In genomic region chr3:122624591-122624990, GRCm38 (mm10) we compare ENCODE assay signal across 10 mouse cellular contexts. TPM values are rescaled to one million over a fixed set of nuclear protein-coding genes. Genes with fewer than 3 reads are reported as not detected.
DNase-seq lines count a peak whose midpoint lies in the region; ATAC-seq and TF ChIP-seq lines count a peak whose summit lies in the region.
"Had no signal": no experiment of that assay in that cellular context is flagged by ENCODE, and none has a peak within 500 bp of the region (broad histone marks: within the 10 kb centered on the region; RNA-seq: fewer than 3 reads in every experiment).

No protein-coding gene starts in this region.

- H3K4me1 ChIP-seq in kidney, embryonic 14.5 days (ENCODE audit: control insufficient read depth, insufficient read depth, low read length): peaks cover 9% of the 10 kb centered on the region; the same call in 1 of the 2 replicates
- peaks cover 30% of the 10 kb centered on the region for H3K4me1 ChIP-seq in kidney, adult 2 months (ENCODE audit: control insufficient read depth, insufficient read depth, low read length)
- peaks cover 8% of the 10 kb centered on the region; the same call in 1 of the 2 replicates for H3K4me1 ChIP-seq in lung, embryonic 16.5 days (replicated peaks; ENCODE audit: control insufficient read depth, insufficient read depth, low read length)

- H3K27me3 ChIP-seq in kidney, embryonic 14.5 days (ENCODE audit: control insufficient read depth, insufficient read depth, low read length): no peaks in the 10 kb centered on the region
- H3K27me3 ChIP-seq in kidney, adult 2 months (replicated peaks; ENCODE audit: control insufficient read depth, insufficient read depth, low read length): no peaks in the 10 kb centered on the region
- H3K27me3 ChIP-seq in lung, embryonic 16.5 days (ENCODE audit: control insufficient read depth, insufficient read depth, low read depth, low read length): no peaks in the 10 kb centered on the region
- H3K27me3 ChIP-seq: neural tube, embryonic 13.5 days had no signal

- WGBS in kidney, embryonic 14.5 days: 60% methylated on average over 6 of the region's 6 CpGs
- WGBS in kidney, adult 2 months: 12% methylated on average over 6 of the region's 6 CpGs
- WGBS in lung, embryonic 16.5 days: 24% methylated on average over 6 of the region's 6 CpGs

- H3K4me2 ChIP-seq in kidney, embryonic 14.5 days (replicated peaks; ENCODE audit: low read depth, low read length): no peak overlapping the region
- no peak overlapping the region for H3K4me2 ChIP-seq in lung, embryonic 16.5 days (ENCODE audit: low read depth, low read length)
- H3K4me2 ChIP-seq: neural tube, embryonic 13.5 days had no signal

- peak; percentile 90 for DNase-seq in kidney, adult 11 months
- peak; percentile 56 for DNase-seq in adrenal gland, postnatal 25 days
- peak; percentile 95 for DNase-seq in kidney, adult 2 months
- DNase-seq in c-Kit-positive CD71-positive TER-119-positive erythroid progenitor cells, embryonic 14.5 days (ENCODE audit: low spot score): no peak
- no peak for DNase-seq in left cerebral cortex, adult 11 months (ENCODE audit: low spot score)
- DNase-seq: gastrocnemius, postnatal 36 days had no signal

- H3K27ac ChIP-seq in kidney, embryonic 14.5 days (ENCODE audit: low read depth, low read length): no peak overlapping the region
- peak overlapping the region; percentile 95 for H3K27ac ChIP-seq in kidney, adult 2 months (ENCODE audit: insufficient read depth, low read depth, low read length)
- no peak overlapping the region for H3K27ac ChIP-seq in lung, embryonic 16.5 days (ENCODE audit: low read length)
- H3K27ac ChIP-seq: neural tube, embryonic 13.5 days had no signal

- no peak for ATAC-seq in kidney, embryonic 14.5 days (ENCODE audit: low FRiP score, low TSS enrichment)
- ATAC-seq in lung, embryonic 16.5 days (ENCODE audit: low read depth): peak; percentile 24; the same call in 1 of the 2 replicates

- no peak overlapping the region for H3K9ac ChIP-seq in kidney, embryonic 14.5 days (ENCODE audit: low read depth, low read length)
- no peak overlapping the region for H3K9ac ChIP-seq in lung, embryonic 16.5 days (ENCODE audit: low read length)
- H3K9ac ChIP-seq: neural tube, embryonic 13.5 days had no signal

- no peaks in the 10 kb centered on the region for H3K9me3 ChIP-seq in kidney, embryonic 14.5 days (ENCODE audit: control insufficient read depth, low read length)
- H3K9me3 ChIP-seq in lung, embryonic 16.5 days (ENCODE audit: control insufficient read depth, low read length): no peaks in the 10 kb centered on the region
- H3K9me3 ChIP-seq: megakaryocyte, embryonic 14.5 days; neural tube, embryonic 13.5 days had no signal

- no peak overlapping the region for H3K4me3 ChIP-seq in kidney, embryonic 14.5 days (ENCODE audit: low read length)
- no peak overlapping the region for H3K4me3 ChIP-seq in kidney, adult 2 months (ENCODE audit: insufficient read depth, low read depth, low read length)
- no peak overlapping the region for H3K4me3 ChIP-seq in lung, embryonic 16.5 days (ENCODE audit: low read length)
- H3K4me3 ChIP-seq: megakaryocyte, embryonic 14.5 days; neural tube, embryonic 13.5 days had no signal

- no peaks in the 10 kb centered on the region for H3K36me3 ChIP-seq in kidney, embryonic 14.5 days (ENCODE audit: control insufficient read depth, insufficient read depth, low read length)
- no peaks in the 10 kb centered on the region for H3K36me3 ChIP-seq in kidney, adult 2 months (ENCODE audit: control insufficient read depth, insufficient read depth, low read length)
- H3K36me3 ChIP-seq in lung, embryonic 16.5 days (ENCODE audit: control insufficient read depth, insufficient read depth, low read length): no peaks in the 10 kb centered on the region
- H3K36me3 ChIP-seq: neural tube, embryonic 13.5 days had no signal

- TF ChIP-seq CTCF in kidney, adult 2 months (conservative IDR thresholded peaks at IDR 0.05; ENCODE audit: insufficient read depth, insufficient read length, low read depth, low read length): no peak

- TF ChIP-seq POLR2A in kidney, adult 2 months (IDR thresholded peaks at IDR 0.05; ENCODE audit: low read depth, low read length): no peak

RNA-seq across cellular contexts. Expression of gene Fnbp1l, which starts 5.1 kb away (rescaled TPM):
- 44.8 and 64.0 TPM in 2 replicates for polyA plus RNA-seq in kidney, embryonic 14.5 days (2014; fragmentation: Nextera tagmentation; extraction: Ambion mirVana)
- 18.5 and 23.7 TPM in 2 replicates for total RNA-seq in adrenal gland, postnatal 25 days (2021)
- polyA plus RNA-seq in kidney, adult 2 months (2012; rRNA removed): 18.5 and 23.0 TPM in 2 replicates
- polyA plus RNA-seq in lung, embryonic 16.5 days (2015; fragmentation: Nextera tagmentation; extraction: Ambion mirVana): 41.2 and 46.4 TPM in 2 replicates

Comparison
In these comparisons a context has a peak if more than half of its experiments do, and no peak if none do; other contexts are left out.
1. DNase-seq: peak in kidney, adult 11 months (single experiment), adrenal gland, postnatal 25 days (single experiment) and kidney, adult 2 months (single experiment); none in c-Kit-positive CD71-positive TER-119-positive erythroid progenitor cells, embryonic 14.5 days (single experiment) and left cerebral cortex, adult 11 months (single experiment).